Mouse (Mus musculus) layer of hippocampus, adult 8-10 months (tissue): ENCODE results near the gene Rgl2. TPM values are rescaled to one million over a fixed set of nuclear protein-coding genes. Genes with fewer than 3 reads are reported as not detected.
"Not testable (repeated sequence)": the region's sequence is repeated elsewhere in the genome, so short reads cannot be mapped to it uniquely, and the experiment has no call there.

Experiments used
- DNase-seq, 2 experiments: peaks; one replicate each; pipeline ENCODE4 v3.0.0; 2022; ENCODE audit warnings: low spot score in 2 of 2
- total RNA-seq, 4 experiments: library from RNA; stranded (reverse); gene quantifications; 2 replicates each; pipeline ENCODE4 v1.2.4; 2022

Gene Rgl2
- total RNA-seq, 4 experiments from 2014 or later = 64.3 to 90.9 (median 81.8) TPM

DNA sequence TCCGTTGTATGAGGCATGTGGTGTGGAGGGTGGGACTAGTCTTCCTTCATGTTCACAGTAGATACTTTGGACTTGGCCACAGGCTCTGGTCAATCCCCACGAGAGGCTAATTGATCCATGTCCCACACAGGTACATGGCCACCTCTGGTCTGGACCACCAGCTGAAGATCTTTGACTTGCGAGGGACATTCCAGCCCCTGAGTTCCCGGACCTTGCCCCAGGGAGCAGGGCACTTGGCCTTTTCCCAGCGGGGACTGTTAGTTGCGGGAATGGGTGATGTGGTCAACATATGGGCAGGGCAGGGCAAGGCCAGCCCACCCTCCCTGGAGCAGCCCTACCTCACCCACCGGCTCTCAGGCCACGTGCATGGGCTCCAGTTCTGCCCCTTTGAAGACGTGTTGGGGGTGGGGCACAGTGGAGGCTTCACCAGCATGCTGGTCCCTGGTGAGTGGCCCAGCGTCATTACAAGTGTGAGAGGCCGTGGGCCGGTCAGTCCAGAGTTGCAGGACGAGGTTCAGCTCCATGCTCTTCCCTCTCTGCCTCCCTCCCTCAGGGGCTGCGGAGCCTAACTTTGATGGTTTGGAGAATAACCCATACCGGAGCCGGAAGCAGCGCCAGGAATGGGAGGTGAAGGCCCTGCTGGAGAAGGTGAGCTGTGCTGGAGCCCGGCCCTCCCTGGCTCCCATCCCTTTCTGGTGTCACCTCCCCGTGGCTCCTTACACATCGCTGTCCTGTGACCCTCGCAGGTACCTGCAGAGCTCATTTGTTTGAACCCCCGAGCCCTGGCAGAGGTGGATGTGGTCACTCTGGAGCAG is 19.0 kb downstream of the Rgl2 start:
- DNase-seq = no peak

DNA sequence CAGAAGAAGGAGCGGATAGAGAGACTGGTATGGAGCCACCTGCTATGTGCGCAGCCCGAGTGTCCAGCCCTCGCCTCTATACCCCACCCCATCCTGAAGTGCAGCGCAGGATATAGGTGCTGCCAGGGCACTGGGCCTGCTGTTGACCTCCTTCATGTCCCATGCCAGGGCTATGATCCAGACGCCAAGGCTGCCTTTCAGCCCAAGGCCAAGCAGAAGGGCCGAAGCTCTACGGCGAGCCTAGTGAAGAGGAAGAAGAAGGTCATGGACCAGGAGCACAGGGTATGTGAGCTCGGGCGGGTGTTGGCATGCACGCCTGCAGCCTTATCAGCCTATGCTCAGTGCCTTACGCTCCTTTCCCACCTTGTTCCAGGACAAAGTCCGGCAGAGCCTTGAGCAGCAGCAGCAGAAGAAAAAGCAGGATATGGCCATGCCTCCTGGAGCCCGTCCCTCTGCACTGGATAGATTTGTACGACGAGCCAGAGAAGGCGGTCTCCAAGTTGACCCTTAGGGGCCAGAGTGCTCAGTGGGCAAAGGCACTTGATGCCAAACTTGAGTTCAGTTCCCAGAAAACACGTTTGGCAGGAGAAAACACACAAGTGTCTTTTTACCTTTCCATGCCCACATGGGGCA is 19.7 kb downstream of the Rgl2 start:
- peak in 1 of 2 experiments; percentile 3 for DNase-seq

- peak in 1 of 2 experiments; percentile 15 for DNase-seq
These were observed 20.8 kb downstream of the Rgl2 start for GRCm38 (mm10) chr17:33950131-33950625.

- DNase-seq = peak in 1 of 2 experiments; percentile 64
These were observed 21.9 kb downstream of the Rgl2 start, which contains the start of gene B3galt4 for GRCm38 (mm10) chr17:33951021-33951946. TSS of gene B3galt4 (minus strand) at chr17:33951488.

GRCm38 (mm10) chr17:33952015-33952414 is 22.7 kb downstream of the Rgl2 start:
- DNase-seq = not testable (repeated sequence)

- no peak for DNase-seq
These were observed 23.5 kb downstream of the Rgl2 start for GRCm38 (mm10) chr17:33952879-33953278.

GRCm38 (mm10) chr17:33953310-33953709 is 24.0 kb downstream of the Rgl2 start:
- DNase-seq = no peak

GRCm38 (mm10) chr17:33953961-33954565 is 24.7 kb downstream of the Rgl2 start:
- DNase-seq = no peak

DNA sequence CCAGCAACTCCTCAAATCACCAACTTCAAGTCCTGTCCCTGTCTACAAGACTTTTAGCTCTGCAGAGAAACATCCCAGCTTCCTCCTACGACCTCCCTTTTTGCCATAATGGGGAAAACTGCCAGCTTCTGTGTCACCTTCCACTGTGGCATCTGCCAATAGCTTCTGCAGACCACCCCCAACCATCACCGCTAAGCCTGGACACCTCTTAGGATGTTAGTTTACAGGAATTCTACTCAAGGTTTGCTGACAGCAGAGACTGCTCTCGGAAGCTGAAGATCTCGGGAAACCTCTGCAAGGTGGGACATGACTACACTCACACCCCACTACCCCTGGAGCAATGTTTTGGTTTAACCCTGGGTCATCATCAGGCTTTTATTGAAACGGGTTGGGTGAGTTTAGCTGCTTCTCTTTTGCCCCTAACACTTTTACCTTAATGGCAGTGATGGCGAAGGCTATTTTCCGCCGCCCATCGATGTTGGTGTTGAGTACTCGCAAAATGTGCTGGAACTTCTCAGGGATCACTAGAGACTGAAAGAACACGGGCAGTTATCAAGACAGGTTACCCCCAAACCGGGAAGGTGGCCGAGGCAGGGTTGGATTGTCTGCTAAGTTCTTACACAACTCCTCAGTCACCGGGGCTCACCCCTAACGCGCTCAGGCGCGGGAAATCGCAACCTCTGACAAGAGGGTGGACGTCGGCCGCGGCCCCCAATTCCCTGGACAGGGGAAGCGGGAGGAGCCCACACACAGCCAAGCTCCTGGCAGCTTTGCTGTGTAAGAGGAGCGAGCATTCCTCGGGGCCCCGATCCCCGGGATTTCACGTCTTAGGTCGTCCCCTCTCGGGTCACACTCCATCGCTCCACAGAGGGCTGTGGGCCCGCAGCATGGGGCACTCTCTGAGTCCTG is 25.6 kb downstream of the Rgl2 start:
- peak in 1 of 2 experiments; percentile 8 for DNase-seq

GRCm38 (mm10) chr17:33955555-33956214 is 26.3 kb downstream of the Rgl2 start, which contains the start of the genes Vps52 and Rps18:
TSS of gene Vps52 (plus strand) at chr17:33955812.
TSS of gene Rps18 (minus strand) at chr17:33956001.
- peak; percentile 97 to 98 for DNase-seq

DNA sequence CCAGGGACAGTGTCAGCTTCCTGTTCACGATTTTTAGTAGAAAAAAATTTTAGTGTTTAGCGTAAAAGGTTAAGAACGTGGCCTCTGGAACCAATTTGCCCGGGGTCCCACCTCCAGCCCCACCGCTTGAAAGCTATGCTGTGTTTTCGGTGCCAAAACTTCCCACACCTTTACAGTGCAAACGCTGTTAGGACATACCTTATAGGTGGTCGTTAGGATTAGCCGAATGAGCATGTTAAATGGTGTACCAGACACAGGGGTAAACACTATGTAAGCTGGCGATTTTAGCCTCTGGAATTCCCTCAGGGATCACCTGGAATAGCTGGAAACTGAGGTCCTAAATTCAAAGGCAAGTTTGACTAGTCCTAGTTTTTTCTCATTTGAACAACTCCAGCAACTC is 27.0 kb downstream of the Rgl2 start:
- DNase-seq = no peak

DNA sequence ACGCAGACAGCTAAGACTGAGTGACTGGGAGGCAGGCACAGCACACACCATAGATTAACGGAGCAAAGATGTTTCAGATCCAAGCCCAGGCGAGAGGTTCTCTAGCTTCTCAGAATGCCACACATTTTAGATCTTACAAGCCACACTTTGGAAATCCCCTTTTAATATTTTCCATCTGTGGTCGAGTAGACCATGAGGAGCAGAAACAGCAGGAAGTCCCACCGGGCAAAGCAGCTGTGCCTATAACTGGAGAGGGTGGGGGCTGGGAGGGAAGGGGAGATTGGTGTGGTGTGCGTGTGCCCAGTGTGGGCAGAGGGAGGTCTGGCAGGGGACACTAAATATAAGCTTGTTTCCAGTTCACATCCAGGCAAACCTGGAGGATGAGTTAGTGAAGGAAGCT is 28.1 kb downstream of the Rgl2 start:
- DNase-seq = no peak

DNA sequence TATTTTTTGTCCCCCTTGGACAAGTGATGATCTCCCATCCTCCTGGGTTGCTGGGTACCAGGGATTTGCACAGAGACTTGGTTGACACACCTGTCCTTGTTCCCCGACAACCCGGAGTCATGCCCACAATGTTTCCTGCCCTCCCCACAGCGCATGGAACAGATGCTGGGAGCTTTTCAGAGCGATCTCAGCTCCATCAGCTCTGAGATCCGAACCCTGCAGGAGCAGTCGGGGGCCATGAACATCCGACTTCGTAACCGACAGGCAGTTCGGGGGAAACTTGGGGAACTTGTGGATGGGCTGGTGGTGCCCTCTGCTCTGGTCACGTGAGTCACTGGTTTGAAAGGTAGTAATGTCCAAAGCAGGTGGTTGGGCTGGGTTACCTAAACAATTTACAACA is 29.1 kb downstream of the Rgl2 start:
- no peak for DNase-seq

GRCm38 (mm10) chr17:33959135-33959534 is 29.8 kb downstream of the Rgl2 start:
- peak in 1 of 2 experiments; percentile 6 for DNase-seq

- no peak for DNase-seq
These were observed 30.6 kb downstream of the Rgl2 start for GRCm38 (mm10) chr17:33959948-33960347.

- no peak for DNase-seq
These were observed 33.5 kb downstream of the Rgl2 start for GRCm38 (mm10) chr17:33962876-33963275.

GRCm38 (mm10) chr17:33965082-33965845 is 35.9 kb downstream of the Rgl2 start:
- DNase-seq = no peak

DNA sequence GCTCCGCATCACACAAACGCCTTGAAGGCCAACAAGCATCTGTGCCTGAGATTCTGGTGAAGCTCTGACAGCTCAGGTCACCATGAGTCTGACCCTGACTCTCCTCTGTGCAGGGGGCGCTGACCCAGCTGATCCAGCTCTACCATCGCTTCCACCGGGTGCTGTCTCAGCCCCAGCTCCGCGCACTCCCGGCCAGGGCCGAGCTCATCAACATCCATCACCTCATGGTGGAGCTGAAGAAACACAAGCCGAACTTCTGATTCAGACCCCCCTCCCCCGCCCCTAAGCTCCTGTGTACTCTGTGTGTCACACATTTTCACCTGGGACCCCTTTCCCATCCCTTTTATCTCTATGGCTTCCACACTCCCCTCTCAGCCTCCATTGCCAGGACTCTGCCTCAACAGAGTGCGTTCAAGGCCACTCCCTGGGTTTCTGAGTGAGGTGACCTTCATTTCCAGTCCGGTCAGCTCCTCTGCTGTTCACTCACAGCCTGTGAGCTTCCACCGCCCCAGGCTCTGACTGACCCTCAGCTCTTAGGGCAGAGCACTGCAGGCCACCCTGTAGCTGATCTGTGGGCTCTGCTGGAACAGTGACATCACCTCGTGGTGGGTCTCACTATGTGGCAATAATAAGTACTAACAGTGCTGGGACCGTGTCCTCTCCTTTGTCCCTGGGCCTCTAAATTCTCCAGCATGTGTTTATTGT is 36.7 kb downstream of the Rgl2 start:
- no peak for DNase-seq
